Mouse (Mus musculus): ENCODE measurements at regions not wholly inside any gene's neighbourhood (a gene's known extent, or its start where the extent isn't known, plus 50 kb on each side); places are given as distances from the start of the nearest gene placed in this dataset.

- Histone ChIP-seq H3K36me3 (ENCODE audit: insufficient read depth, low read length) (no peaks in the 10 kb centered on the region), H3K4me1 (replicated peaks; ENCODE audit: low read depth, low read length) (no peaks in the 10 kb centered on the region), H3K4me3 (replicated peaks; ENCODE audit: low read length) (no peak overlapping the region), H3K27me3 (ENCODE audit: insufficient read depth, low read length) (no peaks in the 10 kb centered on the region), H3K9me3 (ENCODE audit: low read length) (peaks cover 4% of the 10 kb centered on the region; the same call in 1 of the 2 replicates)
- no peak for TF ChIP-seq NANOG (IDR thresholded peaks at IDR 0.05; ENCODE audit: borderline replicate concordance, low read length)
- no peak for TF ChIP-seq POU5F1 (IDR thresholded peaks at IDR 0.05; ENCODE audit: borderline replicate concordance, low read length)
- no peak for TF ChIP-seq CTCF (conservative IDR thresholded peaks at IDR 0.05; ENCODE audit: low read length)
Measured at GRCm38 (mm10) chr17:76205082-76205481, 653.3 kb upstream of the Fam98a start.

GRCm38 (mm10) chr17:76184813-76185212 is 633.1 kb upstream of the Fam98a start:
- H3K27me3 ChIP-seq (ENCODE audit: insufficient read depth, low read length): no peaks in the 10 kb centered on the region
- no peaks in the 10 kb centered on the region for H3K9me3 ChIP-seq (ENCODE audit: low read length)
- TF ChIP-seq NANOG (IDR thresholded peaks at IDR 0.05; ENCODE audit: borderline replicate concordance, low read length) (no peak), CTCF (conservative IDR thresholded peaks at IDR 0.05; ENCODE audit: low read length) (no peak), POU5F1 (IDR thresholded peaks at IDR 0.05; ENCODE audit: borderline replicate concordance, low read length) (no peak)
- H3K36me3 ChIP-seq (ENCODE audit: insufficient read depth, low read length): no peaks in the 10 kb centered on the region
- no peaks in the 10 kb centered on the region for H3K4me1 ChIP-seq (replicated peaks; ENCODE audit: low read depth, low read length)
- H3K4me3 ChIP-seq (replicated peaks; ENCODE audit: low read length): no peak overlapping the region

DNA sequence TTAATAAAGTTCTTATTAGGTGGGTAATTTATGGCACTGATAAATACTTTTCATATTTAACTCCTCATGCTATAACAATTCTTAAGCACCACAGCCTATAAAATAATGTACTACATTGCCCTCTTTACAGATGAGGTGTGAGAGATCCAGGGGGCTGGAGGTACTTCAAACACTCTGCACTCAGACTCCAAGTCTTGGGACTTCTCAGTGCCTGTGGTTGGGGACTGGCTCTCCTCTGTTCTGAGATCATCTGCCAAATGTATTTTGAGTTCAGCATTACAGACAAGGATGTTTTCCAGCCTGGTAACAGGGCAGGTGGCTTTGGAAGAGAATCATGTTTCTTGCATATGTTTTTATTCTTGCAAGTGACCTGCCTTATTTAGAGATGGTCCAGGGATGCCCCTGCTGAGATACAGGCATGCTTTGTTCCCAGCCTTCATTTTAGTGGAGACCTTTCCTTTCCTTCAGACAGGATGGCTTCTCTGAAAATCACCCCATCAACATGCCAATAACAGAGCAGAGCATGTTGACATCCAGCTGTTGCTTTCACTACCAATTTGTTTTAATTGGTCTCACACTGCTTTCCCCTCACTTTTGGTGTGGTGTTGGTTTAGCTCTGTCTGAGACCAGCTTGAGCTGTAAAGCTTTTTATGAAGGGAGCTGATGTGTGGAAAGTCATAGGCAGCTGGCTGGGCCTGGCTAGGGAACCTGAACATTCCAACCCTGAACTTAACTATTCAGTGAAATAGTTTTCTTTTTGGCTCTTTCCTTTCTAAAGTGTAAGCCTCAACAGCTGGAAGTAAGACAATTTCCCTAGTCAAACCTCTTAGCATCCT is 585.1 kb upstream of the Fam98a start:
- no peaks in the 10 kb centered on the region for H3K27me3 ChIP-seq (ENCODE audit: insufficient read depth, low read length)
- TF ChIP-seq POU5F1 (IDR thresholded peaks at IDR 0.05; ENCODE audit: borderline replicate concordance, low read length) (no peak), CTCF (conservative IDR thresholded peaks at IDR 0.05; ENCODE audit: low read length) (no peak), NANOG (IDR thresholded peaks at IDR 0.05; ENCODE audit: borderline replicate concordance, low read length) (no peak)
- H3K4me1 ChIP-seq (replicated peaks; ENCODE audit: low read depth, low read length): no peaks in the 10 kb centered on the region
- H3K36me3 ChIP-seq (ENCODE audit: insufficient read depth, low read length): no peaks in the 10 kb centered on the region
- H3K9me3 ChIP-seq (ENCODE audit: low read length): no peaks in the 10 kb centered on the region
- H3K4me3 ChIP-seq (replicated peaks; ENCODE audit: low read length): no peak overlapping the region

DNA sequence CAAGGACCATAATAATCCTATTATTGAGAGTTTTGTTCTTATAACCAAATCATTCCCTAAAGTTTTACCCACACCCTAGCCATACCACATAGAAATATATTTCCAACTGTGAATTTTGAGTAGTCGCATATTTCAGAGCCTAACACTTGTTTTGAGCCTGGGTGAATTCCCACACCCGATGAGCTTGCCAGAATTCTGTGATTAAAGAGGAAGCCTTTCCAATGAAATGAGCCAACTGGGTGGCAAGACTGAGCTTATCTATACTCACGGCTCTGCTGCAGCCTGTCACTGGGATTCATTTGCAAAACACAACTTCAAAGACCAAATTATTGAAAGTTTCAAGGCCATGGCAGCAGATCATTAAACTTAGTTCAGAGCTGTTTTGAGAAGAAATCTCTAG is 582.3 kb upstream of the Fam98a start:
- H3K9me3 ChIP-seq (ENCODE audit: low read length): no peaks in the 10 kb centered on the region
- H3K4me3 ChIP-seq (replicated peaks; ENCODE audit: low read length): no peak overlapping the region
- H3K4me1 ChIP-seq (replicated peaks; ENCODE audit: low read depth, low read length): no peaks in the 10 kb centered on the region
- H3K36me3 ChIP-seq (ENCODE audit: insufficient read depth, low read length): no peaks in the 10 kb centered on the region
- no peaks in the 10 kb centered on the region for H3K27me3 ChIP-seq (ENCODE audit: insufficient read depth, low read length)
- no peak for TF ChIP-seq NANOG (IDR thresholded peaks at IDR 0.05; ENCODE audit: borderline replicate concordance, low read length)
- TF ChIP-seq POU5F1 (IDR thresholded peaks at IDR 0.05; ENCODE audit: borderline replicate concordance, low read length): no peak

DNA sequence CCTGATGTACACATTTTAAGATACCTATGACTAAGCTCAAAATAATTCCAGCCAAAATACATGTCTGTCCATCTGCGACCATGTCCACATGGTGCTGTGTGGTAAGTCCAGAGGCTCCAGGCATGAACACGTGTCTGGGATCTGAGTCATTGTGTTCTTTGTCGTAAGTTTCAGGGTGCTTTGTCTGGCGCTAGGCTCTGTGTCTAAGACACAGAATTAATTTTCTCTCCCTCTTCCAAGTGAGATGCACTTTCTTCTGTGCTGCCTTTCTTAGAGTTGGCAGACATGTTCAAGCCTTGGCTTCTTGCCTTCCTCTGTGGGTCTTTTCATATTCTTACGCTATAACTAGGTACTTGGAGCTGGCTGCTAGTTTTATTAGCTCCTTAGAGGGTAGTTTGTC is 573.5 kb upstream of the Fam98a start:
- H3K36me3 ChIP-seq (ENCODE audit: insufficient read depth, low read length): no peaks in the 10 kb centered on the region
- peaks cover 7% of the 10 kb centered on the region for H3K9me3 ChIP-seq (ENCODE audit: low read length)
- no peak for TF ChIP-seq NANOG (IDR thresholded peaks at IDR 0.05; ENCODE audit: borderline replicate concordance, low read length)

DNA sequence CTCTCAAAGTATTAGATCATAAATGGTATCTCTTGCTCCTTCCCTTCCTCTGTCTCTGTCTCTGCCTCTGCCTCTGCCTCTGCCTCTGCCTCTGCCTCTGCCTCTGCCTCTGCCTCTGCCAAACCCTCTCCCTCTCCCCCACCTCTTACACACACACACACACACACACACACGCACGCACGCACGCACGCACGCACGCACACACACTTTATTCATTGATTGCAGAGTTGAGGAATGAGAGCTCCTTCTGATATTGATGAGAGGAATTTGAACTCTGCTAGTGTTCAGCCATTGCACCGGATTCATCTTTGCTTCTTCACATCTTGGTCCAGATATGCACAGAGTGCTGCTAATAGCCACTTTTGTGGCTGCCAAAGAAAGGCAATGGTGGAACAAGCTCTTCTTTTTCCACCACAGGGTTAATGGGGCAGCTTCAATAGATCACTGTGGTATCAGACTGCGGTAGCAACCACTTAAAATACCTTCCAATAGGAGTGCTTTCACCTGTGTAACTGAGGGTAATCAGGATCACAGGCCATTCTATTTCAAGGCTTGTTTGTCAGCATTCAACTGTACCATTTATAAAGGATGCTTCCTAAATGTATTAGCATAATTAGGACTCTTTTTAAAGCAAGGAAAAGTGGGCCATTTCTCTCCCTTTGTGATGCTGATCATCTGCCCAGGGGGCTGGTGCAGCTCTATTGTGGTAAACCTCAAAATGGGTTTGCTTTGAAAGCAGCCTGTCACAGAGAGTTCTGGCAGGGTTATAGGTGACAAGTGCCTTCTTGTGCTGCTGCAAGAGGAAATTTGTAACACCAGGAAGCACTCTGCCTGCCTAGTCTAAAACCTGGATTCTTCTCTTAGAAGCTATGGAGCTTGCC is 559.8 kb upstream of the Fam98a start:
- no peak for TF ChIP-seq CTCF (conservative IDR thresholded peaks at IDR 0.05; ENCODE audit: low read length)
- peak; percentile 95 for TF ChIP-seq NANOG (IDR thresholded peaks at IDR 0.05; ENCODE audit: borderline replicate concordance, low read length)
- peak; percentile 86; the same call in 1 of the 2 replicates for TF ChIP-seq POU5F1 (IDR thresholded peaks at IDR 0.05; ENCODE audit: borderline replicate concordance, low read length)
- Histone ChIP-seq H3K4me1 (replicated peaks; ENCODE audit: low read depth, low read length) (peaks cover 27% of the 10 kb centered on the region), H3K36me3 (ENCODE audit: insufficient read depth, low read length) (no peaks in the 10 kb centered on the region), H3K9me3 (ENCODE audit: low read length) (peaks cover 22% of the 10 kb centered on the region), H3K4me3 (replicated peaks; ENCODE audit: low read length) (no peak overlapping the region), H3K27me3 (ENCODE audit: insufficient read depth, low read length) (no peaks in the 10 kb centered on the region)

More for the DNA sequence above, 573.5 kb upstream of the Fam98a start:
- Histone ChIP-seq H3K27me3 (ENCODE audit: insufficient read depth, low read length) (no peaks in the 10 kb centered on the region), H3K4me3 (replicated peaks; ENCODE audit: low read length) (no peak overlapping the region), H3K4me1 (replicated peaks; ENCODE audit: low read depth, low read length) (no peaks in the 10 kb centered on the region)

DNA sequence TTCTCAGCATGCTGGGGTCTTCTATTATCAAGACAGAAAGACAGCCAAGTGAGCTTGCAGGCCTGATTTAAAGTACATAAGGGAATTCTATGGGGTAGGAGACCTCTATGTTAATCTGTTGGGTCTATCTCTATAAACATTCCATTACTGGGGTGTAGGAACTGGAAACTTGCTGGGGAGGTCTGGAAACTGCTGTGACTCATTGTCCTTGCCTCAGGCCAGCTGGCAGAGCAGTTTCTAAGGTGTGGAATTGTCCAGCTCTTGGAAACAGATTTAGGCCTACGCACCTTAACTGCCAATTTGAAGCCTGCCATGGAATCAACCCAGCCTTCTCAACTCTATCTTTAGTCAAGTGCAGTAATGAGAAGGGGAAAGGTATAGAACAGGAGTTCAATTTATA is 559.1 kb upstream of the Fam98a start:
- peaks cover 21% of the 10 kb centered on the region for H3K9me3 ChIP-seq (ENCODE audit: low read length)
- H3K4me1 ChIP-seq (replicated peaks; ENCODE audit: low read depth, low read length): peaks cover 27% of the 10 kb centered on the region

DNA sequence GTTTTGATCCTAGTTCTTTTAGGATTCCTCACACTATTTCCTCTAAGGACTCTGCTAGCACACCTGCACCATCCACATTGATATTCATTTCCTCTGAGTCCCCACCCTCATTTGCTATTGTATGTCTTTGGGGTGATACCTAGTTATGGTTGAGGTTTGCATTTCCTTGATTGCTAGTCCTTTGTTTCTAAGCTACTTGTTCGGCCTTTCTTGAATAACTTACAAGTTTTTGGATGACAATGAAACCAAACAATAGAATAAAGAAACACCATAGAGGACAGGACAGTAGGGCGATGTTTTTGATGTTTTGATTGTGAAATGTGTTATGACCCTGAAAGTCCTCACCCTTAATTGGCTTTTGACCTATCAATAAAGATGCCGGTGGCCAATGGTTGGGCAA is 531.8 kb upstream of the Fam98a start:
- TF ChIP-seq POU5F1 (IDR thresholded peaks at IDR 0.05; ENCODE audit: borderline replicate concordance, low read length) (no peak), NANOG (IDR thresholded peaks at IDR 0.05; ENCODE audit: borderline replicate concordance, low read length) (no peak), CTCF (conservative IDR thresholded peaks at IDR 0.05; ENCODE audit: low read length) (no peak)
- no peaks in the 10 kb centered on the region for H3K27me3 ChIP-seq (ENCODE audit: insufficient read depth, low read length)
- H3K9me3 ChIP-seq (ENCODE audit: low read length): peaks cover 3% of the 10 kb centered on the region
- peaks cover 3% of the 10 kb centered on the region; the same call in 1 of the 2 replicates for H3K4me1 ChIP-seq (replicated peaks; ENCODE audit: low read depth, low read length)
- no peaks in the 10 kb centered on the region for H3K36me3 ChIP-seq (ENCODE audit: insufficient read depth, low read length)
- H3K4me3 ChIP-seq (replicated peaks; ENCODE audit: low read length): no peak overlapping the region

More for the DNA sequence above, 559.1 kb upstream of the Fam98a start:
- Histone ChIP-seq H3K4me3 (replicated peaks; ENCODE audit: low read length) (no peak overlapping the region), H3K27me3 (ENCODE audit: insufficient read depth, low read length) (no peaks in the 10 kb centered on the region), H3K36me3 (ENCODE audit: insufficient read depth, low read length) (no peaks in the 10 kb centered on the region)
- TF ChIP-seq CTCF (conservative IDR thresholded peaks at IDR 0.05; ENCODE audit: low read length) (no peak), NANOG (IDR thresholded peaks at IDR 0.05; ENCODE audit: borderline replicate concordance, low read length) (no peak), POU5F1 (IDR thresholded peaks at IDR 0.05; ENCODE audit: borderline replicate concordance, low read length) (no peak)

All from E14TG2a.4 (cell line).